In the genomic region with DNA sequence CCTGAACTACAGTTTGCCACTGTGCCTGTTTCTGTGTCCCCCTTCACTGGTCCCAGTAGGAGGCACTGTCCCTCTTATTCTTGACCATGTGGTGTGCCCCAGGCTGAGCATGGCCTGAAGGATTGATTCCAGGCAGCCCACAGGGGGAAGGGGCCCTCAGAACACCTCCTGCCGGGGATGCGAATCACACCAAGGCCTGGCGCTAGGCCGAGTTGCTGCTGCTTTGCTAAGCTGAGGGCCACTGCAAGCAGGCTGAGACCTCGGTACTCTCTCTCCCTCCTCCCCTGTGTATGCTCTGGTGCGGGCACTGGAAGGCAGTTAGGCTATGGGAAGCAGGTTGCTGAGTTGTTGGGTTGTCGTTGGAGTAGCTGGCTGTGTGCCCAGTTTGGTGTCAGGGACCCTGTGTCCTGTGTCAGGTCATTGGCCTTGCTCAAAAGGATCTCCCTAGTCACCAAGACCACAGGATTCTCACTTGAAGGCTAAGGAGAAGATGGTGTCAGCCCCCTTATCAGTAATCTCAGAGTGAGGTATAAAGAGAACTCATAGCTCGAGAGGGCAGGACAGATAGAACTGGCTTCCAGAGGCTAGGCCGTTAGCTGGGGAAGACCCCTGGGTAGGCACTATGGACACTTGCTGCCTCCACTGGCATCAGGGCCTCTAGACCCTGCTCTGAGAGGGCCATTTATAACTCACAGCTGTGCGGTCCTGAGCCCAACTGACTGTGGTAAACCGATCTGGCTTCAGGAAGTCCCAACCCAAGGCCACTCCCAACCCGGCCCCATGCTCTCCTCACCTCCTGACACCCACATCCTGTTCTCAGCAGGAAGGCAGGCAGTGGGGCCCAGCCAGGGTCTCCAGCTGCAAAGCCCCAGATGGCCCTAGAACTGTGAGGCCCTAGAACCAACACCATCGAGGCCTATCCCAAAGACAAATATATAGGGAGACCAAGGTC, we compare ENCODE assay signal across 8 mouse cellular contexts. TPM values are rescaled to one million over a fixed set of nuclear protein-coding genes. Genes with fewer than 3 reads are reported as not detected.
DNase-seq lines count a peak whose midpoint lies in the region; ATAC-seq and TF ChIP-seq lines count a peak whose summit lies in the region.

No protein-coding gene starts in this region.

- no peaks in the 10 kb centered on the region for H3K27me3 ChIP-seq in liver, adult 2 months (ENCODE audit: control insufficient read depth, insufficient read depth, low read length)

- peak overlapping the region; percentile 45 for H3K27ac ChIP-seq in liver, adult 2 months (replicated peaks; ENCODE audit: insufficient read depth, low read depth, low read length)

- H3K4me1 ChIP-seq in liver, adult 2 months (ENCODE audit: control insufficient read depth, insufficient read depth, low read length): peaks cover 42% of the 10 kb centered on the region

- DNase-seq in adrenal gland, adult (ENCODE audit: inconsistent age in 2 of 2, low spot score in 1 of 2): peak; percentile 81 to 87
- no peak for DNase-seq in adrenal gland, postnatal 4 days (ENCODE audit: low spot score in 2 of 2)
- DNase-seq in CD4-positive helper T cell, adult 2 months (ENCODE audit: low read depth, low spot score): peak; percentile 85
- peak; percentile 37 for DNase-seq in liver, adult 2 months (ENCODE audit: extremely low read depth, low read depth, low spot score)
- DNase-seq in yolk sac, embryonic 10.5 days (ENCODE audit: low spot score): no peak

- no peak for TF ChIP-seq POLR2A in liver, adult 2 months (IDR thresholded peaks at IDR 0.05; ENCODE audit: extremely low read depth, insufficient read depth, low read length)

- no peaks in the 10 kb centered on the region for H3K36me3 ChIP-seq in liver, adult 2 months (ENCODE audit: control insufficient read depth, insufficient read depth, low read length)

- H3K79me2 ChIP-seq in liver, adult 2 months (ENCODE audit: control insufficient read depth, insufficient read depth, low read length): peaks cover 35% of the 10 kb centered on the region; the same call in 1 of the 2 replicates

- WGBS in liver, adult 2 months: 41% methylated on average over 13 of the region's 13 CpGs

- TF ChIP-seq CTCF in liver, adult 2 months (IDR thresholded peaks at IDR 0.05; ENCODE audit: low read depth, low read length): peak; percentile 39

- H3K4me3 ChIP-seq in liver, adult 2 months (ENCODE audit: insufficient read depth, low read depth, low read length): no peak overlapping the region

- peak; percentile 72 for ATAC-seq in common myeloid progenitor, adult 5-6 weeks (replicated peaks; ENCODE audit: low read depth, poor library complexity, severe bottlenecking)
- ATAC-seq in hematopoietic stem cell, adult 5-6 weeks (replicated peaks in 1 of 2; ENCODE audit: insufficient read depth in 1 of 2, low FRiP score in 2 of 2, low TSS enrichment in 1 of 2, low read depth in 1 of 2, poor library complexity in 2 of 2, severe bottlenecking in 2 of 2): peak; percentile 81 to 85
- ATAC-seq in neutrophil, adult 5-6 weeks (ENCODE audit: extremely low read depth, insufficient number of reproducible peaks, low FRiP score, poor library complexity, severe bottlenecking): peak; percentile 47

- H3K9ac ChIP-seq in liver, adult 2 months (ENCODE audit: low read depth, low read length): no peak overlapping the region

RNA-seq across cellular contexts. Expression of gene Zmiz1, which starts 57.9 kb away (rescaled TPM):
- 100 to 1,000 TPM; 105 to 122 TPM for total RNA-seq in adrenal gland, postnatal 4 days (2021)
- total RNA-seq in common myeloid progenitor, adult 5-6 weeks (2017): 15.7 and 23.1 TPM in 2 replicates
- 9.8 and 17.0 TPM in 2 replicates for total RNA-seq in hematopoietic stem cell, adult 5-6 weeks (2017)
- 5.3 and 10.1 TPM in 2 replicates for total RNA-seq in liver, adult 2 months (2014; rRNA removed)
- 10.2 and 11.0 TPM in 2 replicates for polyA plus RNA-seq in liver, adult 2 months (2012; rRNA removed)
- total RNA-seq in neutrophil, adult 5-6 weeks (2017): 18.7 and 21.6 TPM in 2 replicates

Comparison
In these comparisons a context has a peak if more than half of its experiments do, and no peak if none do; other contexts are left out.
1. DNase-seq: peak in adrenal gland, adult (2 of 2), CD4-positive helper T cell, adult 2 months (single experiment) and liver, adult 2 months (single experiment); none in adrenal gland, postnatal 4 days (0 of 2) and yolk sac, embryonic 10.5 days (single experiment).
2. Peak in every context shown above with its lines, with median percentiles within 50 percentile points of each other: ATAC-seq.